Comparison of ENCODE assay signal across 8 mouse cellular contexts in the genomic region with DNA sequence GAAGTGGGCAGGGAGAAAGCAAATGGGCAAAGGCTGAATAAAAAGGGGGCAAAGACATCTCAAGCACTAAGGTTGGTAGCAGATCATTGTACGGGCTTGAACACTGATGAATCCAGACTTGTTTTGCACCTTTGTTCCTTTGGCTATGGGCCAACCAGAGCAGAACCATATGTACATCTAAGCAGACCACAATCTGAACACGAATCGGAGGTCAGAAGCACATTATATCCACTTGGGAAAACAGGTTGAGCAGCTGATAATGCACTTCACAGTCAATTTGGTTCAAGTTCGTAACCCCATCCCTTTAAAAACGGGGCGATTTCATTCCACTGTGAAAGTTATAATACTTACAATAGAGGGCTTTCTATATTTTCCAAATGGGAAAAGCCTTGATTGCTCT. TPM values are rescaled to one million over a fixed set of nuclear protein-coding genes. Genes with fewer than 3 reads are reported as not detected.
DNase-seq lines count a peak whose midpoint lies in the region; ATAC-seq and TF ChIP-seq lines count a peak whose summit lies in the region.

No protein-coding gene starts in this region.

- H3K4me3 ChIP-seq in thymus, adult 2 months (ENCODE audit: control insufficient read depth, insufficient read depth, low read length) = no peak overlapping the region; the same call in 1 of the 2 replicates
- H3K4me3 ChIP-seq in limb, embryonic 11.5 days (ENCODE audit: low read depth, low read length) = peak overlapping the region; percentile 99
- peak overlapping the region; percentile 92 for H3K4me3 ChIP-seq in midbrain, embryonic 14.5 days (replicated peaks; ENCODE audit: low read depth, low read length)

- no peak for ATAC-seq in limb, embryonic 11.5 days (ENCODE audit: insufficient number of reproducible peaks, low FRiP score, low TSS enrichment, low read depth)
- no peak for ATAC-seq in midbrain, embryonic 14.5 days (ENCODE audit: low FRiP score, low TSS enrichment)
- ATAC-seq in activated CD4-positive, CD25-positive, alpha-beta regulatory T cell, adult 4 months = no peak

- no peaks in the 10 kb centered on the region for H3K36me3 ChIP-seq in thymus, adult 2 months (ENCODE audit: control insufficient read depth, insufficient read depth, low read length)
- no peaks in the 10 kb centered on the region; the same call in 1 of the 2 replicates for H3K36me3 ChIP-seq in limb, embryonic 11.5 days (ENCODE audit: control insufficient read depth, insufficient read depth, low read length)
- H3K36me3 ChIP-seq in midbrain, embryonic 14.5 days (ENCODE audit: control insufficient read depth, insufficient read depth, low read length) = no peaks in the 10 kb centered on the region

- intact Hi-C loops in heart, postnatal 10 days (cut with DNase I) = loop anchor here (5.0 kb wide), 1 partner anchor 53 kb away; the partner anchor contains the start of gene Sec61a2

- H3K27ac ChIP-seq in thymus, adult 2 months (ENCODE audit: control insufficient read depth, insufficient read depth, low read length) = no peak overlapping the region
- peak overlapping the region; percentile 14; the same call in 1 of the 2 replicates for H3K27ac ChIP-seq in limb, embryonic 11.5 days (replicated peaks; ENCODE audit: low read depth, low read length)
- H3K27ac ChIP-seq in midbrain, embryonic 14.5 days (replicated peaks; ENCODE audit: low read depth, low read length) = peak overlapping the region; percentile 89

- WGBS in thymus, adult 2 months = 3% methylated on average over 6 of the region's 6 CpGs
- 19% methylated on average over 6 of the region's 6 CpGs for WGBS in limb, embryonic 11.5 days
- WGBS in midbrain, embryonic 14.5 days = 11% methylated on average over 6 of the region's 6 CpGs

- TF ChIP-seq CTCF in thymus, adult 2 months (IDR thresholded peaks at IDR 0.05; ENCODE audit: borderline replicate concordance, control insufficient read depth, extremely low read depth, insufficient read depth, low read length, poor library complexity) = no peak

- peak; percentile 9 for DNase-seq in thymus, postnatal 14 days
- no peak for DNase-seq in thymus, adult 2 months
- peak; percentile 50 to 59 for DNase-seq in cerebellum, postnatal 14 days
- DNase-seq in heart, postnatal 10 days = peak; percentile 31 to 40
- peak; percentile 23 for DNase-seq in limb, embryonic 11.5 days (ENCODE audit: low spot score)
- DNase-seq in midbrain, embryonic 14.5 days = peak; percentile 34
- DNase-seq in adrenal gland, postnatal 14 days = no peak

- peak overlapping the region; percentile 94 for H3K9ac ChIP-seq in limb, embryonic 11.5 days (ENCODE audit: low read length)
- H3K9ac ChIP-seq in midbrain, embryonic 14.5 days (replicated peaks; ENCODE audit: low read length) = peak overlapping the region; percentile 91

- H3K9me3 ChIP-seq in limb, embryonic 11.5 days (ENCODE audit: control insufficient read depth, low read length) = no peaks in the 10 kb centered on the region
- H3K9me3 ChIP-seq in midbrain, embryonic 14.5 days (ENCODE audit: control insufficient read depth, low read length) = no peaks in the 10 kb centered on the region

- H3K4me2 ChIP-seq in limb, embryonic 11.5 days (ENCODE audit: low read depth, severe bottlenecking) = peak overlapping the region; percentile 57
- H3K4me2 ChIP-seq in midbrain, embryonic 14.5 days (ENCODE audit: low read length) = peak overlapping the region; percentile 88

- 0 out of 2 replicates have a peak, but pooled peaks cover 4% of the 10 kb centered on the region for H3K4me1 ChIP-seq in thymus, adult 2 months (replicated peaks; ENCODE audit: control insufficient read depth, insufficient read depth, low read length)
- no peaks in the 10 kb centered on the region for H3K4me1 ChIP-seq in limb, embryonic 11.5 days (ENCODE audit: control insufficient read depth, insufficient read depth, low read length)
- peaks cover 13% of the 10 kb centered on the region; the same call in 1 of the 2 replicates for H3K4me1 ChIP-seq in midbrain, embryonic 14.5 days (ENCODE audit: control insufficient read depth, insufficient read depth, low read length)

- H3K27me3 ChIP-seq in thymus, adult 2 months (ENCODE audit: control insufficient read depth, insufficient read depth, low read length) = no peaks in the 10 kb centered on the region
- H3K27me3 ChIP-seq in limb, embryonic 11.5 days (ENCODE audit: control insufficient read depth, insufficient read depth, low read length) = no peaks in the 10 kb centered on the region
- no peaks in the 10 kb centered on the region for H3K27me3 ChIP-seq in midbrain, embryonic 14.5 days (ENCODE audit: control insufficient read depth, insufficient read depth, low read length)

- no peak for TF ChIP-seq POLR2A in thymus, adult 2 months (IDR thresholded peaks at IDR 0.05; ENCODE audit: control insufficient read depth, extremely low read depth, insufficient read depth, low read length, poor library complexity)

RNA-seq across cellular contexts. Expression of gene Upf2, which starts 1.0 kb away (rescaled TPM):
- 5.0 and 5.6 TPM in 2 replicates for polyA plus RNA-seq in thymus, adult 2 months (2012; rRNA removed)
- total RNA-seq in heart, postnatal 10 days (2021) = 10 to 100 TPM; 11.6 to 15.5 TPM
- polyA plus RNA-seq in limb, embryonic 11.5 days (2014; fragmentation: Nextera tagmentation; extraction: Ambion mirVana) = 13.6 and 15.9 TPM in 2 replicates
- polyA plus RNA-seq in midbrain, embryonic 14.5 days (2014; fragmentation: Nextera tagmentation; extraction: Ambion mirVana) = 8.7 and 12.2 TPM in 2 replicates
- polyA plus RNA-seq in activated CD4-positive, CD25-positive, alpha-beta regulatory T cell, adult 4 months (2017; shearing (Covaris generic)) = 10 to 100 TPM; 16.9 to 18.7 TPM
- 24.4 and 25.5 TPM in 2 replicates for total RNA-seq in adrenal gland, postnatal 14 days (2021)

RNA-seq across cellular contexts. Expression of gene Dhtkd1, which starts 7.7 kb away (rescaled TPM):
- 0.62 and 2.2 TPM in 2 replicates for polyA plus RNA-seq in thymus, adult 2 months (2012; rRNA removed)
- 1 to 10 TPM; 1.6 TPM for total RNA-seq in heart, postnatal 10 days (2021)
- 5.2 and 5.7 TPM in 2 replicates for polyA plus RNA-seq in limb, embryonic 11.5 days (2014; fragmentation: Nextera tagmentation; extraction: Ambion mirVana)
- polyA plus RNA-seq in midbrain, embryonic 14.5 days (2014; fragmentation: Nextera tagmentation; extraction: Ambion mirVana) = 5.7 and 6.0 TPM in 2 replicates
- under 1 TPM in 1 of 2 experiments, not detected in 1; 0.37 TPM for polyA plus RNA-seq in activated CD4-positive, CD25-positive, alpha-beta regulatory T cell, adult 4 months (2017; shearing (Covaris generic))
- 11.6 and 18.6 TPM in 2 replicates for total RNA-seq in adrenal gland, postnatal 14 days (2021)

RNA-seq across cellular contexts. Expression of gene Sec61a2, which starts 55.1 kb away (rescaled TPM):
- 29.4 and 34.0 TPM in 2 replicates for polyA plus RNA-seq in thymus, adult 2 months (2012; rRNA removed)
- 10 to 100 TPM; 20.3 to 23.6 TPM for total RNA-seq in heart, postnatal 10 days (2021)
- polyA plus RNA-seq in limb, embryonic 11.5 days (2014; fragmentation: Nextera tagmentation; extraction: Ambion mirVana) = 81.9 and 87.1 TPM in 2 replicates
- 96.0 and 102 TPM in 2 replicates for polyA plus RNA-seq in midbrain, embryonic 14.5 days (2014; fragmentation: Nextera tagmentation; extraction: Ambion mirVana)
- 10 to 100 TPM; 13.4 to 14.8 TPM for polyA plus RNA-seq in activated CD4-positive, CD25-positive, alpha-beta regulatory T cell, adult 4 months (2017; shearing (Covaris generic))
- 40.2 and 42.2 TPM in 2 replicates for total RNA-seq in adrenal gland, postnatal 14 days (2021)

Comparison
In these comparisons a context has a peak if more than half of its experiments do, and no peak if none do; other contexts are left out.
1. DNase-seq: peak in thymus, postnatal 14 days (single experiment), cerebellum, postnatal 14 days (2 of 2), heart, postnatal 10 days (2 of 2), limb, embryonic 11.5 days (single experiment) and midbrain, embryonic 14.5 days (single experiment); none in thymus, adult 2 months (single experiment) and adrenal gland, postnatal 14 days (single experiment).